Mouse (Mus musculus) cortical plate, adult 2 months (tissue): ENCODE data around the gene Cbx1. TPM values are rescaled to one million over a fixed set of nuclear protein-coding genes. Genes with fewer than 3 reads are reported as not detected.

Experiments used
- H3K27ac ChIP-seq: fragments of 200-500 bp; 2 replicates; pipeline ENCODE4 v1.5.1; 2012; ENCODE audit warnings: low read length, control low read depth, inconsistent platforms; ENCODE audit not compliant: insufficient read depth
- H3K4me1 ChIP-seq: fragments of 200-500 bp; 2 replicates; pipeline ENCODE4 v1.6.1; 2011; ENCODE audit warnings: low read length; ENCODE audit not compliant: control insufficient read depth, insufficient read depth
- H3K4me3 ChIP-seq: fragments of 200-500 bp; 2 replicates; pipeline ENCODE4 v1.5.1; 2011; ENCODE audit warnings: mild to moderate bottlenecking, low read length, control low read depth; ENCODE audit not compliant: insufficient read depth
- CTCF ChIP-seq: fragments of 200-500 bp; IDR thresholded peaks from 2 replicates; pipeline ENCODE4 v1.5.1; 2011; ENCODE audit warnings: mild to moderate bottlenecking, control low read depth, low read length; ENCODE audit not compliant: insufficient read depth; ENCODE audit errors: extremely low read depth
- POLR2A ChIP-seq: fragments of 200-500 bp; IDR thresholded peaks from 2 replicates; pipeline ENCODE4 v1.6.1; 2011; ENCODE audit warnings: mild to moderate bottlenecking, low read length, control low read depth; ENCODE audit not compliant: insufficient read depth; ENCODE audit errors: extremely low read depth
- polyA plus RNA-seq: library from polyadenylated mRNA; depleted of rRNA; stranded (reverse); fragments of >200 nt; gene quantifications from 2 replicates; pipeline ENCODE4 v1.2.3, GENCODE M21; 2012

The Cbx1 gene
- polyA plus RNA-seq, 1 experiment: 27.1 TPM

GRCm38 (mm10) chr11:96813455-96813854 is 24.5 kb downstream of the Cbx1 start:
- H3K27ac ChIP-seq: no peak overlapping the region
- no peak overlapping the region for H3K4me3 ChIP-seq
- peaks cover 2% of the 10 kb centered on the region for H3K4me1 ChIP-seq
- TF ChIP-seq CTCF: no peak

GRCm38 (mm10) chr11:96813920-96814319 is 25.0 kb downstream of the Cbx1 start:
- Histone ChIP-seq H3K27ac (no peak overlapping the region), H3K4me1 (peaks cover 2% of the 10 kb centered on the region), H3K4me3 (no peak overlapping the region)
- TF ChIP-seq CTCF (no peak), POLR2A (no peak)

GRCm38 (mm10) chr11:96814443-96814842 is 25.5 kb downstream of the Cbx1 start:
- Histone ChIP-seq H3K27ac (no peak overlapping the region), H3K4me3 (no peak overlapping the region), H3K4me1 (peaks cover 4% of the 10 kb centered on the region)
- TF ChIP-seq POLR2A (no peak), CTCF (no peak)

GRCm38 (mm10) chr11:96815895-96816294 is 27.0 kb downstream of the Cbx1 start:
- TF ChIP-seq CTCF (no peak), POLR2A (no peak)
- Histone ChIP-seq H3K4me3 (no peak overlapping the region), H3K27ac (no peak overlapping the region), H3K4me1 (peaks cover 4% of the 10 kb centered on the region)

GRCm38 (mm10) chr11:96816494-96816893 is 27.6 kb downstream of the Cbx1 start:
- Histone ChIP-seq H3K27ac (no peak overlapping the region), H3K4me3 (no peak overlapping the region), H3K4me1 (peaks cover 4% of the 10 kb centered on the region)
- TF ChIP-seq POLR2A (no peak), CTCF (no peak)

GRCm38 (mm10) chr11:96816979-96817378 is 28.1 kb downstream of the Cbx1 start:
- no peak for TF ChIP-seq POLR2A
- no peak for TF ChIP-seq CTCF
- Histone ChIP-seq H3K4me1 (peaks cover 4% of the 10 kb centered on the region), H3K4me3 (no peak overlapping the region), H3K27ac (no peak overlapping the region)

GRCm38 (mm10) chr11:96818128-96818710 is 29.3 kb downstream of the Cbx1 start:
- no peak for TF ChIP-seq POLR2A
- no peak for TF ChIP-seq CTCF
- Histone ChIP-seq H3K27ac (no peak overlapping the region), H3K4me3 (no peak overlapping the region)

GRCm38 (mm10) chr11:96821956-96822355 is 33.0 kb downstream of the Cbx1 start:
- Histone ChIP-seq H3K4me1 (peaks cover 10% of the 10 kb centered on the region), H3K27ac (no peak overlapping the region), H3K4me3 (peak overlapping the region; percentile 58; the same call in 1 of the 2 replicates)
- TF ChIP-seq POLR2A: no peak
- no peak for TF ChIP-seq CTCF

More at GRCm38 (mm10) chr11:96818128-96818710, 29.3 kb downstream of the Cbx1 start:
- H3K4me1 ChIP-seq: peaks cover 4% of the 10 kb centered on the region

- peak overlapping the region; percentile 84 for H3K27ac ChIP-seq
- TF ChIP-seq CTCF: no peak
- peak; percentile 16; the same call in 1 of the 2 replicates for TF ChIP-seq POLR2A
Measured at GRCm38 (mm10) chr11:96822675-96823470, 33.9 kb downstream of the Cbx1 start.

GRCm38 (mm10) chr11:96823471-96823837 is 34.5 kb downstream of the Cbx1 start:
- Histone ChIP-seq H3K27ac (peak overlapping the region; percentile 84), H3K4me1 (peaks cover 10% of the 10 kb centered on the region), H3K4me3 (peak overlapping the region; percentile 58)
- no peak for TF ChIP-seq CTCF
- TF ChIP-seq POLR2A: no peak

More at GRCm38 (mm10) chr11:96822675-96823470, 33.9 kb downstream of the Cbx1 start:
- Histone ChIP-seq H3K4me1 (peaks cover 12% of the 10 kb centered on the region), H3K4me3 (peak overlapping the region; percentile 58)
